In the genomic region with DNA sequence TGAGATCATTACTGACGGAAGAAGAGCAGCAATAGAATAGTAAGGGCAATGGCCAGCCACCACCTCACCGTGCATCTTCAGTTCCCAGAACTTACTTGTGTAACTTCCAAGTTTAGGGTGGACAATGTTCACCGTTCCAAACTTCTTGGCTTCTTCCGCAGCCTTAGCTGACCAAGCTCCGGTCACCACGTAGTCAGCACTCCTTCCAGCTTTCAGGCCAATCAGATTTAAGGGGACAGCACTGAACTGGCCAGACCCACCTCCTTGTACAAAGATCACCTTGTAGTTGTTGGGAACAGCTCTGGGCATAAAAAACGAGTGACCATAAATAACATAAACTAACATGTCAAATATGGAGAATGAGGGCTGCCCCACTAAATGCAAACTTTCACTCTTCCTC, we compare ENCODE assay signal across 20 mouse cellular contexts. TPM values are rescaled to one million over a fixed set of nuclear protein-coding genes. Genes with fewer than 3 reads are reported as not detected.
DNase-seq lines count a peak whose midpoint lies in the region; ATAC-seq lines count a peak whose summit lies in the region.
"Had no signal": no experiment of that assay in that cellular context is flagged by ENCODE, and none has a peak within 500 bp of the region (broad histone marks: within the 10 kb centered on the region; RNA-seq: fewer than 3 reads in every experiment).

No protein-coding gene starts in this region.

- no peak overlapping the region for H3K4me2 ChIP-seq in kidney, embryonic 14.5 days (replicated peaks; ENCODE audit: low read depth, low read length)
- H3K4me2 ChIP-seq: embryonic facial prominence, embryonic 12.5 days; forebrain, embryonic 13.5 days; forebrain, embryonic 15.5 days had no signal

- 93% methylated on average over 7 of the region's 7 CpGs for WGBS in kidney, embryonic 14.5 days

- H3K9me3 ChIP-seq in kidney, embryonic 14.5 days (ENCODE audit: control insufficient read depth, low read length): no peaks in the 10 kb centered on the region
- H3K9me3 ChIP-seq: embryonic facial prominence, embryonic 10.5 days; embryonic facial prominence, embryonic 12.5 days; forebrain, embryonic 13.5 days; forebrain, embryonic 15.5 days had no signal

- DNase-seq in kidney, adult 18-20 months: peak; percentile 15
- DNase-seq in kidney, postnatal 10 days: no peak
- DNase-seq in kidney, adult 8-10 months: peak; percentile 57 to 67
- DNase-seq in kidney, postnatal 4 days: no peak
- DNase-seq in kidney, postnatal 36 days: peak; percentile 57 to 73
- DNase-seq in yolk sac, embryonic 10.5 days (ENCODE audit: low spot score): peak; percentile 35
- no peak for DNase-seq in thymus, postnatal 4 days
- DNase-seq: adrenal gland, adult 8-10 months; adrenal gland, postnatal 14 days; adrenal gland, postnatal 36 days; cerebellum, adult 11-12 months; cerebellum, adult 2 months; cerebellum, adult 9-10 months; cerebellum, postnatal 10 days; cerebellum, postnatal 25 days had no signal

- ATAC-seq in kidney, embryonic 14.5 days (ENCODE audit: low FRiP score, low TSS enrichment): no peak
- ATAC-seq: forebrain, embryonic 13.5 days; forebrain, embryonic 15.5 days had no signal

- no peaks in the 10 kb centered on the region for H3K27me3 ChIP-seq in kidney, embryonic 14.5 days (ENCODE audit: control insufficient read depth, insufficient read depth, low read length)
- H3K27me3 ChIP-seq: embryonic facial prominence, embryonic 12.5 days; forebrain, embryonic 13.5 days; forebrain, embryonic 15.5 days had no signal

- no peak overlapping the region for H3K4me3 ChIP-seq in kidney, embryonic 14.5 days (ENCODE audit: low read length)
- H3K4me3 ChIP-seq: embryonic facial prominence, embryonic 10.5 days; embryonic facial prominence, embryonic 12.5 days; forebrain, embryonic 13.5 days; forebrain, embryonic 15.5 days had no signal

- no peak overlapping the region for H3K27ac ChIP-seq in kidney, embryonic 14.5 days (ENCODE audit: low read depth, low read length)
- H3K27ac ChIP-seq: embryonic facial prominence, embryonic 10.5 days; embryonic facial prominence, embryonic 12.5 days; forebrain, embryonic 13.5 days; forebrain, embryonic 15.5 days had no signal

- no peak overlapping the region for H3K9ac ChIP-seq in kidney, embryonic 14.5 days (ENCODE audit: low read depth, low read length)
- H3K9ac ChIP-seq: embryonic facial prominence, embryonic 12.5 days; forebrain, embryonic 13.5 days; forebrain, embryonic 15.5 days had no signal

- peaks cover 44% of the 10 kb centered on the region for H3K36me3 ChIP-seq in kidney, embryonic 14.5 days (ENCODE audit: control insufficient read depth, insufficient read depth, low read length)

- peaks cover under 1% of the 10 kb centered on the region; the same call in 1 of the 2 replicates for H3K4me1 ChIP-seq in kidney, embryonic 14.5 days (ENCODE audit: control insufficient read depth, insufficient read depth, low read length)
- H3K4me1 ChIP-seq: embryonic facial prominence, embryonic 12.5 days had no signal

RNA-seq across cellular contexts. Expression of a gene that starts 29.0 kb away (rescaled TPM):
- 88.6 and 116 TPM in 2 replicates for polyA plus RNA-seq in kidney, embryonic 14.5 days (2014; fragmentation: Nextera tagmentation; extraction: Ambion mirVana)

Comparison
In these comparisons a context has a peak if more than half of its experiments do, and no peak if none do; other contexts are left out.
1. DNase-seq: peak in kidney, adult 18-20 months (single experiment), kidney, adult 8-10 months (2 of 2), kidney, postnatal 36 days (2 of 2) and yolk sac, embryonic 10.5 days (single experiment); none in kidney, postnatal 10 days (single experiment), kidney, postnatal 4 days (0 of 2) and thymus, postnatal 4 days (single experiment).